Mouse (Mus musculus): ENCODE data around the gene Dram1. TPM values are rescaled to one million over a fixed set of nuclear protein-coding genes. Genes with fewer than 3 reads are reported as not detected.
A peak's percentile ranks its signal among the peaks of the same experiment; 100 is the strongest.

The Dram1 gene
- total RNA-seq, 2 experiments from 2014 or later = 2.5 to 2.6 TPM

GRCm38 (mm10) chr10:88350687-88351086 is 28.2 kb downstream of the Dram1 start:
- DNase-seq = no peak

GRCm38 (mm10) chr10:88349800-88350199 is 29.1 kb downstream of the Dram1 start:
- DNase-seq = no peak

- no peak for DNase-seq
These were observed 32.2 kb downstream of the Dram1 start for GRCm38 (mm10) chr10:88346454-88347245.

GRCm38 (mm10) chr10:88345899-88346401 is 32.9 kb downstream of the Dram1 start:
- no peak for DNase-seq

GRCm38 (mm10) chr10:88341368-88341767 is 37.5 kb downstream of the Dram1 start:
- DNase-seq = no peak

- DNase-seq = no peak
These were observed 38.2 kb downstream of the Dram1 start for GRCm38 (mm10) chr10:88340660-88341059.

- no peak for DNase-seq
These were observed 48.2 kb downstream of the Dram1 start for GRCm38 (mm10) chr10:88330695-88331094.

GRCm38 (mm10) chr10:88328056-88328450 is 50.8 kb downstream of the Dram1 start:
- no peak for DNase-seq

- peak; percentile 74 for DNase-seq
These were observed 51.5 kb downstream of the Dram1 start for GRCm38 (mm10) chr10:88327160-88328055.

- no peak for DNase-seq
These were observed 57.1 kb downstream of the Dram1 start for GRCm38 (mm10) chr10:88321739-88322138.

GRCm38 (mm10) chr10:88320714-88321416 is 58.0 kb downstream of the Dram1 start:
- DNase-seq = no peak

- no peak for DNase-seq
These were observed 60.7 kb downstream of the Dram1 start for GRCm38 (mm10) chr10:88318179-88318578.

GRCm38 (mm10) chr10:88317151-88317550 is 61.7 kb downstream of the Dram1 start:
- no peak for DNase-seq

GRCm38 (mm10) chr10:88314841-88315240 is 64.0 kb downstream of the Dram1 start:
- DNase-seq = no peak

- DNase-seq = no peak
These were observed 69.0 kb downstream of the Dram1 start for GRCm38 (mm10) chr10:88309851-88310250.

GRCm38 (mm10) chr10:88306235-88306634 is 72.6 kb downstream of the Dram1 start:
- no peak for DNase-seq

- peak; percentile 85 for DNase-seq
These were observed 74.6 kb downstream of the Dram1 start for GRCm38 (mm10) chr10:88304302-88304701.

GRCm38 (mm10) chr10:88303079-88303478 is 75.8 kb downstream of the Dram1 start:
- DNase-seq = no peak

- DNase-seq = no peak
These were observed 76.9 kb downstream of the Dram1 start for GRCm38 (mm10) chr10:88301802-88302470.

- DNase-seq = peak; percentile 37
These were observed 81.9 kb downstream of the Dram1 start for GRCm38 (mm10) chr10:88296991-88297390.

- peak; percentile 39 for DNase-seq
These were observed 83.8 kb downstream of the Dram1 start for GRCm38 (mm10) chr10:88295091-88295490.

- DNase-seq = no peak
These were observed 90.8 kb downstream of the Dram1 start for GRCm38 (mm10) chr10:88288061-88288460.
